Mouse (Mus musculus) frontal cortex, postnatal 36 days (tissue): ENCODE data around the gene Cited4.

Source experiments
- DNase-seq, 2 experiments: peaks; one replicate each; pipeline ENCODE4 v3.0.0; 2022; ENCODE audit warnings: low spot score in 2 of 2

The Cited4 gene

GRCm38 (mm10) chr4:120680953-120681352 is 14.6 kb downstream of the Cited4 start:
- peak in 1 of 2 experiments; percentile 23 for DNase-seq

GRCm38 (mm10) chr4:120682168-120682567 is 15.8 kb downstream of the Cited4 start:
- DNase-seq, result peak; percentile 73 to 76

- DNase-seq, result no peak
These were observed 17.1 kb downstream of the Cited4 start for GRCm38 (mm10) chr4:120683278-120683997.

- DNase-seq, result no peak
These were observed 20.9 kb downstream of the Cited4 start for GRCm38 (mm10) chr4:120687282-120687681.

- DNase-seq, result no peak
These were observed 22.9 kb downstream of the Cited4 start for GRCm38 (mm10) chr4:120689317-120689716.

- peak in 1 of 2 experiments; percentile 53 for DNase-seq
These were observed 26.3 kb downstream of the Cited4 start for GRCm38 (mm10) chr4:120692717-120693116.

- no peak for DNase-seq
These were observed 31.0 kb downstream of the Cited4 start for GRCm38 (mm10) chr4:120697353-120697752.

GRCm38 (mm10) chr4:120697799-120698484 is 31.6 kb downstream of the Cited4 start:
- DNase-seq, result no peak

- no peak for DNase-seq
These were observed 34.8 kb downstream of the Cited4 start for GRCm38 (mm10) chr4:120701180-120701579.

- DNase-seq, result peak; percentile 56 to 67
These were observed 35.7 kb downstream of the Cited4 start for GRCm38 (mm10) chr4:120702056-120702455.

GRCm38 (mm10) chr4:120702511-120702910 is 36.1 kb downstream of the Cited4 start:
- no peak for DNase-seq

- no peak for DNase-seq
These were observed 45.9 kb downstream of the Cited4 start for GRCm38 (mm10) chr4:120712236-120712635.

- DNase-seq, result no peak
These were observed 46.6 kb downstream of the Cited4 start for GRCm38 (mm10) chr4:120713021-120713420.

- peak in 1 of 2 experiments; percentile 34 for DNase-seq
These were observed 47.6 kb downstream of the Cited4 start for GRCm38 (mm10) chr4:120713856-120714497.

GRCm38 (mm10) chr4:120716141-120716571 is 49.8 kb downstream of the Cited4 start:
- no peak for DNase-seq

- no peak for DNase-seq
These were observed 50.4 kb downstream of the Cited4 start for GRCm38 (mm10) chr4:120716765-120717164.
